Comparison of ENCODE assay signal across 26 mouse cellular contexts in genomic region chr15:26704966-26705365, GRCm38 (mm10).
"Had no signal": no experiment of that assay in that cellular context is flagged by ENCODE, and none has a peak within 500 bp of the region (broad histone marks: within the 10 kb centered on the region; RNA-seq: fewer than 3 reads in every experiment).

No protein-coding gene starts in this region.

- H3K27ac ChIP-seq: heart, embryonic 10.5 days; hindbrain, embryonic 10.5 days; hindbrain, embryonic 12.5 days; hindbrain, embryonic 14.5 days; intestine, embryonic 15.5 days; layer of hippocampus, adult 2 months; left cerebral cortex, adult 2 months; limb, embryonic 10.5 days; limb, embryonic 12.5 days; liver, embryonic 13.5 days had no signal

- H3K4me1 ChIP-seq: hindbrain, embryonic 12.5 days; intestine, embryonic 15.5 days; liver, embryonic 13.5 days had no signal

- H3K4me3 ChIP-seq: heart, embryonic 10.5 days; heart, embryonic 12.5 days; hindbrain, embryonic 10.5 days; hindbrain, embryonic 12.5 days; intestine, embryonic 15.5 days; layer of hippocampus, adult 2 months; left cerebral cortex, adult 2 months; limb, embryonic 10.5 days; limb, embryonic 12.5 days; liver, embryonic 13.5 days had no signal

- DNase-seq: gastrocnemius, postnatal 14 days; gastrocnemius, postnatal 36 days; heart, adult 18-20 months; heart, postnatal 10 days; heart, postnatal 4 days; kidney, adult 18-20 months; kidney, adult 8-10 months; kidney, postnatal 10 days; kidney, postnatal 25 days; kidney, postnatal 4 days; liver; liver, embryonic 13.5 days had no signal

- H3K4me2 ChIP-seq: heart, embryonic 12.5 days; hindbrain, embryonic 12.5 days; hindbrain, embryonic 14.5 days; intestine, embryonic 15.5 days; limb, embryonic 12.5 days; liver, embryonic 11.5 days; liver, embryonic 13.5 days had no signal

- ATAC-seq: hindbrain, embryonic 16.5 days; inflammation-experienced regulatory T-cells, adult 6 months; intestine, embryonic 15.5 days; intestine, postnatal 0 days had no signal

- H3K9me3 ChIP-seq: heart, embryonic 10.5 days; heart, embryonic 12.5 days; hindbrain, embryonic 10.5 days; hindbrain, embryonic 12.5 days; intestine, embryonic 15.5 days; limb, embryonic 10.5 days; limb, embryonic 12.5 days; liver, embryonic 13.5 days had no signal

- H3K27me3 ChIP-seq: heart, embryonic 12.5 days; hindbrain, embryonic 12.5 days; intestine, embryonic 15.5 days; limb, embryonic 12.5 days; liver, embryonic 13.5 days had no signal

- H3K9ac ChIP-seq: heart, embryonic 12.5 days; hindbrain, embryonic 12.5 days; hindbrain, embryonic 14.5 days; intestine, embryonic 15.5 days; limb, embryonic 12.5 days; liver, embryonic 13.5 days had no signal

- H3K36me3 ChIP-seq: heart, embryonic 10.5 days; heart, embryonic 12.5 days; hindbrain, embryonic 10.5 days; hindbrain, embryonic 12.5 days; intestine, embryonic 15.5 days; limb, embryonic 10.5 days; limb, embryonic 12.5 days; liver, embryonic 13.5 days had no signal
